Mouse (Mus musculus) olfactory bulb, adult 2 months (tissue): Measurements from ENCODE around the gene Gpr84. TPM values are rescaled to one million over a fixed set of nuclear protein-coding genes. Genes with fewer than 3 reads are reported as not detected.

ENCODE experiments used
- H3K27ac ChIP-seq: fragments of 200-500 bp; 2 replicates; pipeline ENCODE4 v1.5.1; 2012; ENCODE audit warnings: low read depth, low read length; ENCODE audit not compliant: insufficient read depth
- H3K4me1 ChIP-seq: fragments of 200-500 bp; 2 replicates; pipeline ENCODE4 v1.6.1; 2012; ENCODE audit warnings: low read length; ENCODE audit not compliant: control insufficient read depth, insufficient read depth
- H3K4me3 ChIP-seq: fragments of 200-500 bp; 2 replicates; pipeline ENCODE4 v1.5.1; 2012; ENCODE audit warnings: mild to moderate bottlenecking, low read depth, low read length, moderate library complexity; ENCODE audit not compliant: insufficient read depth
- CTCF ChIP-seq: fragments of 200-500 bp; IDR thresholded peaks from 2 replicates; pipeline ENCODE4 v1.5.1; 2012; ENCODE audit warnings: low read depth, mild to moderate bottlenecking, low read length, moderate library complexity; ENCODE audit not compliant: insufficient read depth
- POLR2A ChIP-seq: fragments of 200-500 bp; IDR thresholded peaks from 2 replicates; pipeline ENCODE4 v1.6.1; 2012; ENCODE audit warnings: mild to moderate bottlenecking, low read depth, low read length, moderate library complexity; ENCODE audit not compliant: insufficient read depth
- WGBS: fragments of 180-500 bp; shearing (Covaris S2); methylation state at CpG from one replicate; pipeline ENCODE4 v1.1.7; 2018; 5-methylcytosine and 5-hydroxymethylcytosine counted together
- polyA plus RNA-seq: library from polyadenylated mRNA; stranded (reverse); fragments of >200 nt; gene quantifications from 2 replicates; pipeline ENCODE4 v1.2.4, GENCODE M21; 2012; ENCODE audit warnings: low replicate concordance; ENCODE audit not compliant: missing spikeins, insufficient read depth, insufficient read length

The Gpr84 gene
- polyA plus RNA-seq: not detected in 2 replicates

DNA sequence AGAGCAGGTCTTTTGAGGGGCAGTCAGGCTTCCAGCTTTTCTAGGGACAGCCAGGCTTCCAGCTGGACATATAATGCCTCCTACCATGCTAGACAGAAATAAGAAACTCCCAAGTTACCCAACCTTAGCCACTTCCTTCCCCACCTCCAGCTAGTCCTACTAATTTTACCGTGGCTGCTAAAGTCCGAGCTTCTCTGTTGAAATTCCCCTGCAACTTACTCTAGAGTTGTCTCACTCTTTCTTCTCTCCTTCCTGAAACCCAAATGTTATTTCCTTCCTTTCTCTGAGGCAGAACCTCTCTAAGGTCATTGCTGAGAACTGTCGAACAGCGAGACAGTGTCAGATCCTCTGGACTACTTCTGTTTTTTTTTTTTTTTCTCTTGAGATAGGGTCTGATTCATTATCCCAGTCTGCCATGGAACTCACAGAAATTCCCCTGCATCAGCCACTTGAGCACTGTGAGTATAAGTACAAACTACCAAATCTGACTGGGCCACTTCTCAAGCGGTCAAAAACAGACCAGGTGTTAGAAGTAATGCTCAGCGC is at the start of gene Gpr84:
Gene Gpr84, minus strand, starts transcription at position 248 of the 546 bp plus-strand sequence.
- Histone ChIP-seq H3K4me3 (no peak within 1 kb of the TSS), H3K27ac (no peak within 1 kb of the TSS), H3K4me1 (peaks cover 21% of the 10 kb centered on the region)
- TF ChIP-seq POLR2A (no peak), CTCF (no peak)
- WGBS: 82% methylated on average over 6 of the region's 6 CpGs

DNA sequence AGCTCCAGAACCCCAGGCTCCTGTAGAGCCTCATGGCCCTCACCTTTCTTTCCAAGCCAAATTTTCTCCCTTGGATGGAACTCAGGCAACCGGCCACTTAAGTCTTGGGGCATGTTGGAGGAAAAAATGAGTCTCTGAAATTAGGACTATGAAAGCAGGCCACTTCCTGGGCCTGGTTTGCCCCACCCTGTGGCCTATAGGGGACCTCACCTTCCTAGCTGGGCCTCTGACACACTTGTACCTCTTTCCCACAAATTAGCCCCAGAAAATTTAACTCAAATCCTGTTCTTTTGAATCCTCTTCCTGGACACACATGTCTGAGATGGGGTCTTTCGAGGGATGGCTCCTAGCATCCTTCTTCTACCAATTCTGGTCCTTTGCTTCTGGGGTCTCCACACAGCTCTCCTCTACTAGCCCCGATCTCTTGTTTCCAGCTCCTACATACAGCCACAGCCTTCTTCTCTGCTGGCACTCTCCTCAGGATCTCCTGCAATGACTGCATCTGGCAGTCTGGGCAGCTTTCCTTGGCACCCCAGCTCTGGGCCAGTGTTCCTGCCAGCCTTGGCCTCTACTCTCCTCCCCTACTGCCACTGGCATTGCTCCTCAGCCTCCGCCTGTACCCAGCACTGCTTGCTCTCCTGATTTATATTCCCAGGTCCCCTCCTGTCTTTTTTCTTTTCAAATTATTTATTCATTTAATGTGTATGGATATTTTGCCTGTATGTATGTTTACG is 49.6 kb upstream of the Gpr84 start:
- 85% methylated on average over 5 of the region's 5 CpGs for WGBS
- H3K4me1 ChIP-seq: peaks cover 7% of the 10 kb centered on the region
- no peak overlapping the region for H3K27ac ChIP-seq
- TF ChIP-seq CTCF: no peak
- TF ChIP-seq POLR2A: no peak
- no peak overlapping the region for H3K4me3 ChIP-seq

DNA sequence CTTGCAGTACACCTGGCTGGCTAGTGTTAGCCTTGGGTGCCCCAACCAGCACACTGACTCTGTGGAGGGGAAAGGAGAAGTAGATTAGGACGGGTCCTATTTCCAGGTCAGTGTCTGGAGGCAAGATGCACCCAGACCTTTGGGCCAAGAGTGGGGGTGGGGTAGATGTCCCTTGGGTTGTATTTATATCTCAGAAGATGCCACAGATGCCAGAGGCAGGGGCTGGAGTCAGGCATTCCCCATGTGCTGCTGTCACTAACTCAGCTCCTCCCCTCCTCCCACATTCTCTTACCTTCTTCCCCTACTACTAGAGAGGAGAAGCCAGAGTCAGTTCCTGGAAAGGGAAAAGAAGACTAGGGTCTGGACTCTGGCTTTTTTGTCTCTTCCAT is 48.7 kb upstream of the Gpr84 start:
- WGBS: 76% methylated on average over 1 of the region's 1 CpGs

DNA sequence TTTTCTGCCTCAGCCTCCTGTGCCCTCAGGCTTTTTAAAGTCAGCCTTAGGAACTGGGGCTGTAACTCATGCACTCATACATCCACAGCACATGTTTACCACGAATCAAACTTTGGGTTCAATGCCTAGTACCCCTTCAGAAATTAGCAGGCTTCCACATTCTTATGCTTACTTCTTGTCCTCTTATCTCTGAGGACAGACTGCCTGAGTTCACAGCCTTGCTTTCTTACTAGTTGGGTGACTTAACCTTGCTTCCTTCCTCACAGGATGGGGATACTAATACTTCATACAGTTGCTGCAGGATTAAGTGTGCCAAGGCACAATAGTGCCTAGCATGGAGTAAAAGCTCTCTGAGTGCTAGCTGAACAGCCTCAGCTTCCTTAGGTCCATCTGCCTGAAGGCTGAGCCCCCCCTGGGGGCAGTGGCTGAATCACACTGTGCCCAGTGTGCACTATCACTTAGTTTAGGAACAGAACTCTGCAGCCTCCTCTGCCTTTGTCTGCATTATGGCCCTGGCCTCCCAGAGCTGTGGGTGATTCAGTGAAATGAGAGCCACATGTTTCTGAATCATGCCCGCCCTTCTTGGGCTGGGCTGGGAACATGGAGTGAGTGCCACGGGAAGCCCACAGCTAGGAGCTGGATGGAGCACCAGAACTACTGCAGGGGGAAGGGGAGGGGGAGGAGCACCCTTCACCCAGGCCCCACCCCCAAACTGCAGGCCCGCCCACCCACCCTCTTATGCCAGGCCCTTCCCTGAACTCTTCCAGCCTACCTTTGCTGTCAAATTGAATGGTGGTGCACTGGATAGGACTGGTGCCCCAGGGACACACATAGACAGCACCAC is 48.1 kb upstream of the Gpr84 start:
- peaks cover 7% of the 10 kb centered on the region for H3K4me1 ChIP-seq
- H3K27ac ChIP-seq: no peak overlapping the region
- no peak overlapping the region for H3K4me3 ChIP-seq
- 34% methylated on average over 4 of the region's 4 CpGs for WGBS
- TF ChIP-seq CTCF (no peak), POLR2A (no peak)

More for the DNA sequence above, 48.7 kb upstream of the Gpr84 start:
- H3K27ac ChIP-seq: no peak overlapping the region
- TF ChIP-seq POLR2A (no peak), CTCF (no peak)
- no peak overlapping the region for H3K4me3 ChIP-seq
- peaks cover 7% of the 10 kb centered on the region for H3K4me1 ChIP-seq

DNA sequence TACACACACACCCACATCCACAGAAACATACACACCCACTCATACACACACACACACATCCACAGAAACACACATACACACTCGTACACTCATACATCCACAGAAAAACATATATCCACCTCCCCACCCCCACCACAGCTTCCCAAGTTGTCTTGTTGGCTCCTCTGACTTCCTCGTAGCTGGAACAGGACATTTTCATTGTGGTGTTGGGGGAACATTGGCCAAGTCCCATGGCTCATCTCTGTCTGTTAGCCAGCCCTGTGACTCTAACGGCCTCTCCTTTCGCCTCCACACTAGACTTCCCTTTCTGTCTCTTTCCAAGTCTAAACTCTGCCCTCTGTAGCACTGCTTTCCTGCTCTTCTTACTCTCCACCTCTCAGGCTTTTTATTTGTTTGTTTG is 47.4 kb upstream of the Gpr84 start:
- TF ChIP-seq CTCF (no peak), POLR2A (no peak)
- H3K4me1 ChIP-seq: peaks cover 7% of the 10 kb centered on the region
- no peak overlapping the region for H3K27ac ChIP-seq
- 72% methylated on average over 4 of the region's 4 CpGs for WGBS
- no peak overlapping the region for H3K4me3 ChIP-seq

DNA sequence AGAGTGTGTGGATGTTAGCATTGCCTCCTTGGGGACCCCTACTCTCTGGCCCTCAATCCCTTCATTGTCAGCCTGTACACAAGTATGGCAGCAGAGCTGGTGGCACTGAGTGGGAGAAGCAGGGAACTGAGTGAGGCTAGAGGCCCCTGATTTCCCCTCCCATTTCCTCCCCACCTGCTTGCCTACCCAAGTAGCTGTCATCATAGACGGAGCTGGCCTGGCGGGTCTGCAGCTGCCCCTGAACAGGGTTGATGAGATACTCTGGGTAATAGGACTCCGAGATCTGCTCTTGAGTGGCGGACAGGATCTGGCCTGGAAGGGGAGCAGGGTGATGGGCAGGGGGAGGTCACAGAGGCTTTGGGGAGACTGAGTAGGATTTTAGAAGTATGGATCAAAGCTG is 45.7 kb upstream of the Gpr84 start:
- no peak for TF ChIP-seq CTCF
- TF ChIP-seq POLR2A: no peak
- no peak overlapping the region for H3K27ac ChIP-seq
- H3K4me3 ChIP-seq: no peak overlapping the region
- 90% methylated on average over 4 of the region's 4 CpGs for WGBS
- peaks cover 7% of the 10 kb centered on the region for H3K4me1 ChIP-seq

DNA sequence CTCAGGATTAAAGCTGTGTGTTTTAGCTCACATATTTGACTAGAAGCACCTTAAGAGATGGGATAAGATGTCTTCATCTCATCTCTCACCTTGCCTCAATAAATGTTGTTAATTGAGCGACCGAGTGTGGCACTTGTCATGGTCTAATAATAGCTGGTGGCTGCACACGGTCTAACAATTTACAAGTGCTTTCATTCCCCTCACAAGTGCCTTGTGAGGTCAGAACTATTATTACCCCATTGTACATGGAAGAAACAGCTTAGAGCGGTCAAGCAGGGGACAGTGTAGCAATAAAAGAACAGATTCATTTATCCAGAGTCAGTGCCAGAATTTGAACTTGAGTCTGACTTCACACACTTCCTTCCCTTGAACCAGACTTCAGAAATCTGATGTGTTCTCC is 45.0 kb upstream of the Gpr84 start:
- H3K4me3 ChIP-seq: no peak overlapping the region
- WGBS: 76% methylated on average over 4 of the region's 4 CpGs
- TF ChIP-seq POLR2A (no peak), CTCF (no peak)
- H3K27ac ChIP-seq: no peak overlapping the region
- peaks cover 7% of the 10 kb centered on the region for H3K4me1 ChIP-seq

DNA sequence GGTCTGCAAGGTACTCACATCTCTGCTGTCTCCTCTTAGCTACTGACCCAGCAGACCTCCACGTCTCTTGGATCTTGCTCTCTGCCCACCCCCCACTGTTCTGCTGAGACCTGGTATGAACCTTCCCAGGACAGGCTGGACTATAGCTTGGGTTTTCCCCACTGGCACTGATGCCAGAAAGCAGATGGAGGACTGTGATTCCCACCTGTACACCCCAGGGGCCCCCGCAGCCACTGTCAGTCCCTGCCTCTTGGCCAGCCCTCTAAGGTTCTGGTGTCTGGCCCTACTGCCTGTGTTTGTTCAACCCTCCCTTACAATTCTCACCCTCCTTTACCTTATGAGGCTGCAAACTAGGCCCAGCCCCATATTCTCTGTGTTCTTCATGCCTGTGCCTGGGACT is 44.3 kb upstream of the Gpr84 start:
- 100% methylated on average over 2 of the region's 2 CpGs for WGBS
- no peak overlapping the region for H3K27ac ChIP-seq
- H3K4me3 ChIP-seq: no peak overlapping the region
- peaks cover 7% of the 10 kb centered on the region for H3K4me1 ChIP-seq
- TF ChIP-seq POLR2A (no peak), CTCF (no peak)

DNA sequence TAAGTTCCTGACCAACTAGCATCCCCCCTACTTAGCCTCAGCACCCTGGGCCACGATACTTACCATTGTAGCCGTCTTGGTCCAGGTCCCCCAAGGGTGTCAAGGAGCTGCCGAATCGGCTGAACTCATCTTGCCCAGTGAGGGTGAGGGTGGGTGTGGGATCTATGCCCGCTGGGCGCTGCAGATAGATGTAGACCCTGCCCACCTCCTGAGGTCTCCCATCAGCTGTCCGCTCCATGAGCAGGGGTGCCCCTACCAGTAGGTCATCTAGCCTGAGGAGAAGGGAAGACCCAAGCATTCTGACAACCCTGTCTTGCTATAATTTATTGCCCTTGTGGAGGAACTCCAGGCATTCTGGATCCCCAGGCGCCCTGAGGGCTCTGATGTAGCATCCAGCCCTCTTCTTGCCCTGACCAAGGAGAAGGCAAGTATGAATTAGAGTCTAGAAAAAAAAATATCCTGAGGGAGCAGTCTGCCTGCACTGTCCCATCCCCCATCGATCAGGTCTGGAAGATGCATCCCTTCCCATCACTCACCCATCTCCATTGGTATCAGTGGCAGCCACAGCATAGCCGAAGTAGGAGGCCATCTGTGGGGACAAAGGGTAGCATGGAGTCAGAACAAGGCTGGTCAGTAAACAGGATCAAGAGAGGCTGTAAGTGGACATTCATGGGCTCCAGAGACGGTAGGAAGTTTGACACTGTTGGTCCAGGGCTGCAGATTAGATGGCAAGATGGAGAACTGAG is 43.3 kb upstream of the Gpr84 start:
- Histone ChIP-seq H3K27ac (no peak overlapping the region), H3K4me1 (peaks cover 3% of the 10 kb centered on the region), H3K4me3 (no peak overlapping the region)
- WGBS: 96% methylated on average over 11 of the region's 11 CpGs
- TF ChIP-seq POLR2A (no peak), CTCF (no peak)
